Mouse (Mus musculus) cerebellum, adult 2 months (tissue): Measurements from ENCODE around the gene Rgs3.

Experiments used
- CTCF ChIP-seq: fragments of 200-500 bp; IDR thresholded peaks from 2 replicates; pipeline ENCODE4 v1.5.1; 2011; ENCODE audit warnings: low read depth, mild to moderate bottlenecking, control low read depth, low read length, moderate library complexity, borderline replicate concordance; ENCODE audit not compliant: insufficient read depth
- POLR2A ChIP-seq: fragments of 200-500 bp; IDR thresholded peaks from 2 replicates; pipeline ENCODE4 v1.6.1; 2011; ENCODE audit warnings: low read length, control low read depth, borderline replicate concordance; ENCODE audit not compliant: insufficient read depth

- TF ChIP-seq POLR2A: no peak
- TF ChIP-seq CTCF: no peak
Measured at GRCm38 (mm10) chr4:62708084-62708483, 148.4 kb downstream of the Rgs3 start.
